Mouse (Mus musculus): ENCODE measurements around the gene Olfr33.

DNA sequence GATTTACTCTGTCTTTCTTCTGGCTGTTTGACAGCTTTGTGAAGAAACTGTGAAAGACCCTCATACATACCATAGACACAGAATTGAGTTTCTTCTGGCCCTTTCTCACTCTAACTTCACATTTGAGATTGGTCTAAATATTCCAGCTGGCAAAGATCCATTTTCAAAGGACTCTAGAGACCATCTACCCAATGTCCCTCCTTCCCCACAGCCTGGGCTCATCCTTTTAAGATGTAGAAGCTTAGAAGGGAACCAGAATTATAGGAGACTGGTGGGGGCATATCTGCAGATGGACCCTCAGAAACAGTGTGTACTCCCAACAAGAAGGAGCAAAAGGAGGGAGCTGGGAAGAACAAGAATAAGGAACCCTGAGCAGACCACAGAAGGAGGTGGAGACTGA lies 17.0 kb downstream of the Olfr33 start, which contains the start of gene Olfr558:
- TF ChIP-seq CTCF (IDR thresholded peaks at IDR 0.05) = no peak
- TF ChIP-seq EP300 (IDR thresholded peaks at IDR 0.05) = no peak
